Mouse (Mus musculus) liver, postnatal 0 days (tissue): ENCODE data around the gene Btbd6.

ENCODE experiments used
- CTCF ChIP-seq: sonication (generic); IDR thresholded peaks from 2 replicates; pipeline ENCODE4 v1.5.1; 2016; ENCODE audit warnings: antibody characterized with exemption, low read depth
- EP300 ChIP-seq: IDR thresholded peaks from 2 replicates; pipeline ENCODE4 v1.6.1; 2016; ENCODE audit warnings: antibody characterized with exemption, low read depth, mild to moderate bottlenecking

- no peak for TF ChIP-seq CTCF
- TF ChIP-seq EP300, result no peak
Observed at GRCm38 (mm10) chr12:112974736-112975135, 1.5 kb upstream of the Btbd6 start.
